ENCODE assay signal across 32 mouse cellular contexts in the genomic region with DNA sequence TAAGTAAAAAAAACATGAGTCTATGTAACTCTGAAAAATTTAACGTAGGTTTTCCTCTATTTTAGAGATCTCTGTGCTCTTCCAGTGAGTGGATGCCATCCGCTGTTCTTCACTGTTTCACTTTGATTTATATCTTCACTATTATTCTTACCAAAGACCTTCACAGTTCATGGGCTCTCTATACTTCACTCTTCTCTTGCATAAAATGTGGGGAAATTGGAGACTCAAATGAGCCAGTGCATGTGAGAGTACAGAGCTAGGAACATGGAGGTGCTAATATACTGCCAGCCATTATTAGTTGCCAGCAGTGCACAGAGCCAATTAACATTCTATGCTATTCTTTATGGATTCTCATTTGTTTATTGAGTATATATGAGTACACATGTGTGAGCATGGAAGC.
"Had no signal": no experiment of that assay in that cellular context is flagged by ENCODE, and none has a peak within 500 bp of the region (broad histone marks: within the 10 kb centered on the region; RNA-seq: fewer than 3 reads in every experiment).

No protein-coding gene starts in this region.

- H3K9ac ChIP-seq: limb, embryonic 12.5 days; limb, embryonic 13.5 days; limb, embryonic 15.5 days; liver, embryonic 12.5 days; liver, embryonic 13.5 days; liver, embryonic 14.5 days; liver, embryonic 15.5 days; liver, postnatal 0 days; lung, embryonic 14.5 days; lung, embryonic 15.5 days; midbrain, embryonic 12.5 days; midbrain, embryonic 13.5 days; midbrain, embryonic 15.5 days; neural tube, embryonic 12.5 days had no signal

- H3K36me3 ChIP-seq: limb, embryonic 10.5 days; limb, embryonic 12.5 days; limb, embryonic 13.5 days; limb, embryonic 15.5 days; liver, embryonic 12.5 days; liver, embryonic 13.5 days; liver, embryonic 15.5 days; lung, embryonic 15.5 days; midbrain, embryonic 10.5 days; midbrain, embryonic 12.5 days; midbrain, embryonic 13.5 days; midbrain, embryonic 15.5 days; neural tube, embryonic 12.5 days had no signal

- H3K4me2 ChIP-seq: limb, embryonic 12.5 days; limb, embryonic 13.5 days; limb, embryonic 15.5 days; liver, embryonic 11.5 days; liver, embryonic 12.5 days; liver, embryonic 13.5 days; liver, embryonic 15.5 days; lung, embryonic 14.5 days; lung, embryonic 15.5 days; midbrain, embryonic 11.5 days; midbrain, embryonic 12.5 days; midbrain, embryonic 13.5 days; midbrain, embryonic 15.5 days; neural tube, embryonic 12.5 days had no signal

- H3K27ac ChIP-seq: limb, embryonic 10.5 days; limb, embryonic 12.5 days; limb, embryonic 13.5 days; limb, embryonic 15.5 days; liver, embryonic 12.5 days; liver, embryonic 13.5 days; liver, embryonic 14.5 days; liver, embryonic 15.5 days; lung, embryonic 15.5 days; macrophage; midbrain, embryonic 10.5 days; midbrain, embryonic 12.5 days; midbrain, embryonic 13.5 days; midbrain, embryonic 15.5 days; neural tube, embryonic 12.5 days had no signal

- H3K4me1 ChIP-seq: limb, embryonic 10.5 days; limb, embryonic 12.5 days; limb, embryonic 13.5 days; limb, embryonic 15.5 days; liver, embryonic 12.5 days; liver, embryonic 13.5 days; liver, embryonic 15.5 days; megakaryocyte, embryonic 14.5 days; midbrain, embryonic 10.5 days; midbrain, embryonic 12.5 days; midbrain, embryonic 13.5 days; midbrain, embryonic 15.5 days; neural tube, embryonic 12.5 days had no signal

- ATAC-seq: liver, embryonic 12.5 days; liver, postnatal 0 days; lung, postnatal 0 days; midbrain, embryonic 13.5 days; midbrain, embryonic 15.5 days; midbrain, embryonic 16.5 days had no signal

- H3K9me3 ChIP-seq: limb, embryonic 10.5 days; limb, embryonic 12.5 days; limb, embryonic 13.5 days; limb, embryonic 15.5 days; liver, embryonic 12.5 days; liver, embryonic 13.5 days; liver, embryonic 15.5 days; lung, embryonic 15.5 days; megakaryocyte, embryonic 14.5 days; midbrain, embryonic 10.5 days; midbrain, embryonic 12.5 days; midbrain, embryonic 13.5 days; midbrain, embryonic 15.5 days; neural tube, embryonic 12.5 days had no signal

- H3K27me3 ChIP-seq: limb, embryonic 12.5 days; limb, embryonic 13.5 days; limb, embryonic 15.5 days; liver, embryonic 12.5 days; liver, embryonic 13.5 days; liver, embryonic 15.5 days; lung, embryonic 15.5 days; megakaryocyte, embryonic 14.5 days; midbrain, embryonic 12.5 days; midbrain, embryonic 13.5 days; midbrain, embryonic 15.5 days; neural tube, embryonic 12.5 days had no signal

- DNase-seq: left cerebral cortex, postnatal 4 days; liver; liver, embryonic 13.5 days; liver, postnatal 0 days; lung, adult 18-20 months; lung, adult 2 months; lung, embryonic 14.5 days; lung, postnatal 10 days; lung, postnatal 14 days; lung, postnatal 36 days; lung, postnatal 4 days; midbrain, embryonic 14.5 days had no signal

- H3K4me3 ChIP-seq: limb, embryonic 10.5 days; limb, embryonic 12.5 days; limb, embryonic 13.5 days; limb, embryonic 15.5 days; liver, embryonic 12.5 days; liver, embryonic 13.5 days; liver, embryonic 15.5 days; lung, embryonic 15.5 days; megakaryocyte, embryonic 14.5 days; midbrain, embryonic 10.5 days; midbrain, embryonic 12.5 days; midbrain, embryonic 13.5 days; midbrain, embryonic 15.5 days; myocyte; neural tube, embryonic 12.5 days had no signal
